ENCODE assay signal across 8 mouse cellular contexts in the genomic region with DNA sequence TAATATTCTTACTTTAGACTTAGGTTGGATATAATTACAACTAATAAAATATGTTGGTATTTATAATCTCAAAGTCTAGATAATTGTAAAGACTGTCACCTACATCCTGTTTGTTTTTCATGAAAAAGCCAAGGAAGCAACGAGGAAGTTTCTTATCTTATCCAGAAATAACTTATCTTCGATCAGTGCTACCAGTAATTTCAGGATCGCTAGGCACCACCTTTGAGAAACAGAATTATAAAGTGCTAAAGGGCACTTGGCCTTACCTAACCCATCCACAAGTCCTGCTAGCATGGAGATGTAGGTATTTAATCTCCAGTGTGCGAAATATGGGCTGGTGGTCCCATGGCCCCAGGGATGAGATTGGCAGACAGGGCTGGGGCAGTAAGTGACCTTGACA. TPM values are rescaled to one million over a fixed set of nuclear protein-coding genes. Genes with fewer than 3 reads are reported as not detected.
DNase-seq lines count a peak whose midpoint lies in the region; ATAC-seq and TF ChIP-seq lines count a peak whose summit lies in the region.

No protein-coding gene starts in this region.

- no peaks in the 10 kb centered on the region for H3K27me3 ChIP-seq in kidney, adult 2 months (replicated peaks; ENCODE audit: control insufficient read depth, insufficient read depth, low read length)
- H3K27me3 ChIP-seq in hindbrain, embryonic 14.5 days (ENCODE audit: control insufficient read depth, insufficient read depth, low read length), result no peaks in the 10 kb centered on the region
- no peaks in the 10 kb centered on the region for H3K27me3 ChIP-seq in midbrain, embryonic 14.5 days (ENCODE audit: control insufficient read depth, insufficient read depth, low read length)

- H3K27ac ChIP-seq in kidney, adult 2 months (ENCODE audit: insufficient read depth, low read depth, low read length), result peak overlapping the region; percentile 100
- no peak overlapping the region for H3K27ac ChIP-seq in bone marrow, adult 2 months (ENCODE audit: control insufficient read depth, insufficient read depth, low read depth, low read length, poor library complexity)
- H3K27ac ChIP-seq in hindbrain, embryonic 14.5 days, result peak overlapping the region; percentile 69; the same call in 1 of the 2 replicates
- peak overlapping the region; percentile 83 for H3K27ac ChIP-seq in midbrain, embryonic 14.5 days (replicated peaks; ENCODE audit: low read depth, low read length)

- H3K4me1 ChIP-seq in kidney, adult 2 months (ENCODE audit: control insufficient read depth, insufficient read depth, low read length), result peaks cover 14% of the 10 kb centered on the region
- H3K4me1 ChIP-seq in bone marrow, adult 2 months (ENCODE audit: control insufficient read depth, insufficient read depth, low read length), result no peaks in the 10 kb centered on the region; the same call in 1 of the 2 replicates
- peaks cover 14% of the 10 kb centered on the region for H3K4me1 ChIP-seq in hindbrain, embryonic 14.5 days (replicated peaks; ENCODE audit: control insufficient read depth, insufficient read depth, low read length)
- peaks cover 17% of the 10 kb centered on the region for H3K4me1 ChIP-seq in midbrain, embryonic 14.5 days (ENCODE audit: control insufficient read depth, insufficient read depth, low read length)

- WGBS in kidney, adult 2 months, result 7% methylated on average over 4 of the region's 4 CpGs
- 42% methylated on average over 4 of the region's 4 CpGs for WGBS in bone marrow, adult 2 months
- 51% methylated on average over 4 of the region's 4 CpGs for WGBS in hindbrain, embryonic 14.5 days
- WGBS in midbrain, embryonic 14.5 days, result 53% methylated on average over 4 of the region's 4 CpGs

- H3K4me3 ChIP-seq in kidney, adult 2 months (ENCODE audit: insufficient read depth, low read depth, low read length), result peak overlapping the region; percentile 100
- peak overlapping the region; percentile 70 for H3K4me3 ChIP-seq in bone marrow, adult 2 months (replicated peaks; ENCODE audit: control insufficient read depth, low read depth, low read length)
- peak overlapping the region; percentile 44 for H3K4me3 ChIP-seq in hindbrain, embryonic 14.5 days (replicated peaks; ENCODE audit: low read length)
- peak overlapping the region; percentile 69 for H3K4me3 ChIP-seq in midbrain, embryonic 14.5 days (replicated peaks; ENCODE audit: low read depth, low read length)

- H3K36me3 ChIP-seq in kidney, adult 2 months (ENCODE audit: control insufficient read depth, insufficient read depth, low read length), result peaks cover 4% of the 10 kb centered on the region; the same call in 1 of the 2 replicates
- H3K36me3 ChIP-seq in hindbrain, embryonic 14.5 days (replicated peaks; ENCODE audit: control insufficient read depth, insufficient read depth), result no peaks in the 10 kb centered on the region
- no peaks in the 10 kb centered on the region for H3K36me3 ChIP-seq in midbrain, embryonic 14.5 days (ENCODE audit: control insufficient read depth, insufficient read depth, low read length)

- H3K9ac ChIP-seq in hindbrain, embryonic 14.5 days, result peak overlapping the region; percentile 66
- H3K9ac ChIP-seq in midbrain, embryonic 14.5 days (replicated peaks; ENCODE audit: low read length), result peak overlapping the region; percentile 89

- no peaks in the 10 kb centered on the region for H3K9me3 ChIP-seq in hindbrain, embryonic 14.5 days (ENCODE audit: control insufficient read depth, low read length)
- H3K9me3 ChIP-seq in midbrain, embryonic 14.5 days (ENCODE audit: control insufficient read depth, low read length), result no peaks in the 10 kb centered on the region

- no peak for TF ChIP-seq POLR2A in kidney, adult 2 months (IDR thresholded peaks at IDR 0.05; ENCODE audit: low read depth, low read length)
- no peak for TF ChIP-seq POLR2A in bone marrow, adult 2 months (IDR thresholded peaks at IDR 0.05; ENCODE audit: borderline replicate concordance, control insufficient read depth, low read depth, low read length)

- no peak for ATAC-seq in hindbrain, embryonic 14.5 days (ENCODE audit: low FRiP score)
- ATAC-seq in midbrain, embryonic 14.5 days (ENCODE audit: low FRiP score, low TSS enrichment), result no peak

- TF ChIP-seq CTCF in kidney, adult 2 months (conservative IDR thresholded peaks at IDR 0.05; ENCODE audit: insufficient read depth, insufficient read length, low read depth, low read length), result no peak
- no peak for TF ChIP-seq CTCF in bone marrow, adult 2 months (IDR thresholded peaks at IDR 0.05; ENCODE audit: control insufficient read depth, insufficient read depth, low read length)

- DNase-seq in kidney, adult 2 months, result no peak
- DNase-seq in kidney, postnatal 4 days, result no peak
- DNase-seq in hindbrain, embryonic 14.5 days (ENCODE audit: low spot score), result no peak
- no peak for DNase-seq in midbrain, embryonic 14.5 days
- DNase-seq in urinary bladder, postnatal 25 days (ENCODE audit: low spot score), result no peak
- DNase-seq in spleen, postnatal 14 days (ENCODE audit: low spot score in 2 of 2), result no peak
- no peak for DNase-seq in kidney, adult 18-20 months

- H3K4me2 ChIP-seq in hindbrain, embryonic 14.5 days (replicated peaks), result peak overlapping the region; percentile 62
- peak overlapping the region; percentile 70 for H3K4me2 ChIP-seq in midbrain, embryonic 14.5 days (ENCODE audit: low read length)

RNA-seq across cellular contexts. Expression of gene Chpt1, which starts 1.0 kb away (rescaled TPM):
- 524 and 550 TPM in 2 replicates for polyA plus RNA-seq in kidney, adult 2 months (2012; rRNA removed)
- 11.2 and 21.9 TPM in 2 replicates for polyA plus RNA-seq in bone marrow, adult 2 months (2011; ENCODE audit: insufficient read depth, insufficient read length, low replicate concordance, missing spikeins)
- 15.6 and 16.6 TPM in 2 replicates for polyA plus RNA-seq in hindbrain, embryonic 14.5 days (2014; fragmentation: Nextera tagmentation; extraction: Ambion mirVana)
- 8.5 and 8.7 TPM in 2 replicates for polyA plus RNA-seq in midbrain, embryonic 14.5 days (2014; fragmentation: Nextera tagmentation; extraction: Ambion mirVana)

RNA-seq across cellular contexts. Expression of gene Sycp3, which starts 43.5 kb away (rescaled TPM):
- polyA plus RNA-seq in kidney, adult 2 months (2012; rRNA removed), result not detected in 2 replicates
- not detected in 2 replicates for polyA plus RNA-seq in bone marrow, adult 2 months (2011; ENCODE audit: insufficient read depth, insufficient read length, low replicate concordance, missing spikeins)
- 0.20 and 0.26 TPM in 2 replicates for polyA plus RNA-seq in hindbrain, embryonic 14.5 days (2014; fragmentation: Nextera tagmentation; extraction: Ambion mirVana)
- polyA plus RNA-seq in midbrain, embryonic 14.5 days (2014; fragmentation: Nextera tagmentation; extraction: Ambion mirVana), result 0.67 TPM in 1 of 2 replicates, not detected in the other

Comparison
In these comparisons a context has a peak if more than half of its experiments do, and no peak if none do; other contexts are left out.
1. H3K4me3 ChIP-seq: peak in every context shown above with its lines; median percentile 100 in kidney, adult 2 months; 70 in bone marrow, adult 2 months; 69 in midbrain, embryonic 14.5 days; 44 in hindbrain, embryonic 14.5 days.
2. RNA of gene Chpt1, which starts 1.0 kb away (polyA plus RNA-seq): 524 to 550 TPM in kidney, adult 2 months; 11.2 to 21.9 TPM in bone marrow, adult 2 months, 15.6 to 16.6 TPM in hindbrain, embryonic 14.5 days and 8.5 to 8.7 TPM in midbrain, embryonic 14.5 days; every median in the first group is over 10 times any median in the second.